Mouse (Mus musculus) brown adipose tissue, adult 24 weeks (tissue): ENCODE data around the gene Il19. TPM values are rescaled to one million over a fixed set of nuclear protein-coding genes. Genes with fewer than 3 reads are reported as not detected.

Experiments
- H3K27ac ChIP-seq: fragments of 200-500 bp; replicated peaks from 2 replicates; pipeline ENCODE4 v1.5.1; 2012; ENCODE audit warnings: low read depth, mild to moderate bottlenecking, low read length
- H3K4me1 ChIP-seq: fragments of 200-500 bp; 2 replicates; pipeline ENCODE4 v1.6.1; 2012; ENCODE audit warnings: low read length, mixed read lengths; ENCODE audit not compliant: control insufficient read depth, insufficient read depth, insufficient read length
- H3K4me3 ChIP-seq: fragments of 200-500 bp; 2 replicates; pipeline ENCODE4 v1.5.1; 2012; ENCODE audit warnings: low read depth, mild to moderate bottlenecking, low read length, moderate library complexity; ENCODE audit not compliant: insufficient read depth
- polyA plus RNA-seq: library from polyadenylated mRNA; stranded (reverse); fragments of >200 nt; gene quantifications from 2 replicates; pipeline ENCODE4 v1.2.4, GENCODE M21; 2012; ENCODE audit not compliant: missing spikeins, insufficient read depth, insufficient read length

Gene Il19
- polyA plus RNA-seq, 1 experiment: not detected

DNA sequence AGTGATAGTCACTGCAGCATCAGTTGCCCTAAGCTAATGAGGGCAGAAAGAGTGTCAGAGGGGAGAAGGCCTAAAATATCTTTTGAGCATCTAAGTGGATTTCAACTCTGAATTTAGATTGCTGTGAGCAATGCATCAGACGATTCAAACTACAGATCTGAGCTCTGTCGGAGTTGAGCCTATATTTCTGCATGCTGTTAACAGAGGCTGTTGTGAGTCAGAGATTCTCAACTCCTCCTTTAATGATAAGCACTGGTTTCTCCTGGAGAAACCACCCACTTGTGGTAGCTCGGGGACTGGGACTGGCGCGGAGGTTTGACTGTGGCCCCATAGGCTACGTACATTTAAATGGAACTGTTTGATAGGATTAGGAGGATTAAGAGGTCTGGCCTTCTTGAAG lies 45.4 kb downstream of the Il19 start:
- Histone ChIP-seq H3K27ac (no peak overlapping the region), H3K4me1 (no peaks in the 10 kb centered on the region), H3K4me3 (no peak overlapping the region)

DNA sequence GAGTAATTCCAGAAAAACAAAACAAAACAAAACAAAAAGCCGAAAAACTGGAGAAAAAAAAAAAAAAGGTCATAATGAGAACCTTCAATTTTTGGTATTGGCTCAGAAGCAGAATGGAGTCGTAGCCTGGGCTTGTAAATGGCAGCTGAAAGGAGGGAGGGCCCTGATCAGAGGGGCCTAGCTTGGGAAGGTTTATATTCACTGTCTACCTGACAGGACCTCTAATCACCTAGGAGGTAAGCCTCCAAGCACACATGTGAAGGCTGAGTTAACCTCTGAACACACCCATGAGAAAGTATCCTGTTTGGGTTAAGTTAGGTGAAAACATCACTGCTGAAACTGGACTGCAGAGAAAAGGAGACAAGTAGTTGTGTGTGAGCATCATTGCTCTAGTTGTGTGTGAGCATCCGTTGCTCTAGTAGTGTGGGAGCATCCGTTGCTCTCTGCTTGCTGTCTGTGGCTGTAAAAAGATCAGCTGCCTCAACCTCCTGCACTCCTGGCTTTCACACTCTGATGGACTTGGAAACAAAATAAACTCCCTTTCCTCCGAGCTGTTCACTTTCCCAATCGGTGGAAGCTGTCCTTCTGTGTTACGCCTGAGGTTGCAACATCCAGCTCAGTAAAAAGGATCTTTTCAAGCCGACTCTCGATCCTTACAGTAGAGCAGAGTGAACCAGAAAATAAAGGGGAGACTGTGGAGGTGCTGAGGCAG lies 46.4 kb downstream of the Il19 start:
- no peaks in the 10 kb centered on the region for H3K4me1 ChIP-seq
- H3K27ac ChIP-seq: no peak overlapping the region
- H3K4me3 ChIP-seq: no peak overlapping the region

DNA sequence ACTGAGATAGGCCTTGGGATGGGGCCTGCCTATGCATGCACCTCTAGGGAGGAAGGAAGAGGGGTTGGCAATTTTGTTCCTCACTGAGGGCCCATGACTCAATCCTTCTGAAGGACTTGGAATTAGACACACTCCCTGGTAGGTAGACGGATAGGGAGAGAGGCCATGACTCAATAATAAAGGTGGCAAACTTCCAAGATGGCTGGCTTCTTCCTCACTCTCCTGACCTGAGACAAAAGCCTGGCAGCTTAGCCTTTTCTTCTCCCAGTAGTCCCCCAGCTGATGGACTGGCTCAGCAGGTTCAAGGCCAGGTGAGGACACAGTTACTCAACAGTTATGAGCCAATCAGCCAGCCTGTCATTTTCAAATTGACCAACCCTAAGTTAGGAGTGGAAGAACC lies 47.5 kb downstream of the Il19 start:
- H3K4me3 ChIP-seq: no peak overlapping the region
- H3K4me1 ChIP-seq: no peaks in the 10 kb centered on the region
- H3K27ac ChIP-seq: no peak overlapping the region

DNA sequence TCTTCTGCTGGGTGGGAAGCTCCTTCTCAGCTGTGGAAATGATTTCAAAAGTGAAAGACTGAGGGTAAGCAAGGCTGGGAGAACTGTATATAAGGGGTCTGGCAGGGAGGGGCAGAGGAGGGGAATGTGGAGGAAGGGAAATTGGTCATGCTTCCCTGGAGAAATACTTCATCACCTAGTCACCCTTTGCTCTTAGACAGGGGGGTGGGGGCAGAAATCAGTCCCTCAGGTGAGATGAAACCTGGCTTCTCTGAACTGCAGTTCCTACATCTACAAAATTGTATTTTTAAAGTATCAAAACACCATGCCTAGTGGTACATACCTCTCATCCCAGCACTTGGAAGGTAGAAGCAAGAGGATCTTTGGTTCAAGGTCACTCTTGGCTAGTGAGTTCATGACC lies 52.6 kb downstream of the Il19 start, which contains the start of gene Il24:
Gene Il24 (minus strand): TSS at position 101 of the 400 bp plus-strand sequence.
- no peak within 1 kb of the TSS for H3K27ac ChIP-seq
- no peaks in the 10 kb centered on the region for H3K4me1 ChIP-seq
- no peak within 1 kb of the TSS for H3K4me3 ChIP-seq

DNA sequence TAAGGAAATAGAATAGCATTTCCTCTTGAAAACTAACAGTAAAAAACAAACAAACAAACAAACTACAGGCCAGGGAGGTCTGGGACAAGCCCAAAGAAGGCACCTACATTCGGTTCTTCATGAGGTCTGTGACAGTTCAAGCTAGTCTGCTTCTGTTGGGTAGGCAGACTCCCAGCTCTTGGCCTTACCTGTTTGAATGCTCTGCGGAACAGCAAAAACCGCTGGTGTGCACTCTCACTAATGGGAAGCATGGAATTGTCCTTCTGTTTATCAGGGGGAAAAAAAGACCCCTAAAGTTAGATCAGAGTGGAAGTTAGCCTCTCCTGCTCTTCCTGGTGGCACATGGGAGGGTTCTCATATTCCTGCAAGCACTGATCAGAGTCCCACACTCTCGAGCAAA lies 56.8 kb downstream of the Il19 start:
- no peak overlapping the region for H3K4me3 ChIP-seq
- no peak overlapping the region for H3K27ac ChIP-seq
- no peaks in the 10 kb centered on the region for H3K4me1 ChIP-seq

Other genes starting within 250 kb of the Il19 start
- not detected in 2 replicates for gene Gm29427, start 224.3 kb downstream of the Il19 start, polyA plus RNA-seq
- 3.5 TPM in 2 replicates for gene Yod1, start 222.8 kb downstream of the Il19 start, polyA plus RNA-seq
- 2.2 and 6.9 TPM in 2 replicates for gene Pfkfb2, start 210.9 kb downstream of the Il19 start, polyA plus RNA-seq
- gene AA986860, start 208.1 kb downstream of the Il19 start, polyA plus RNA-seq: 2.0 and 2.2 TPM in 2 replicates
- not detected in 2 replicates for gene Fcamr, start 139.2 kb downstream of the Il19 start, polyA plus RNA-seq
- gene Pigr, start 113.4 kb downstream of the Il19 start, polyA plus RNA-seq: 0.71 TPM in 1 of 2 replicates, not detected in the other
- not detected in 2 replicates for gene Fcmr, start 74.4 kb downstream of the Il19 start, polyA plus RNA-seq
- gene Il24, start 52.7 kb downstream of the Il19 start, polyA plus RNA-seq: not detected in 2 replicates
- not detected in 2 replicates for gene Il20, start 28.7 kb downstream of the Il19 start, polyA plus RNA-seq
- gene Il10, start 79.7 kb upstream of the Il19 start, polyA plus RNA-seq: not detected in 2 replicates
- gene Mapkapk2, start 157.7 kb upstream of the Il19 start, polyA plus RNA-seq: 76.7 and 87.6 TPM in 2 replicates
- gene Dyrk3, start 198.2 kb upstream of the Il19 start, polyA plus RNA-seq: not detected in 2 replicates
- gene Eif2d, start 213.1 kb upstream of the Il19 start, polyA plus RNA-seq: 21.0 and 24.0 TPM in 2 replicates